Mouse (Mus musculus): ENCODE measurements around the gene Lrrc25. TPM values are rescaled to one million over a fixed set of nuclear protein-coding genes. Genes with fewer than 3 reads are reported as not detected.

Gene Lrrc25
- 0.61 and 1.1 TPM in 2 replicates for polyA plus RNA-seq (2015; fragmentation: Nextera tagmentation; extraction: Ambion mirVana)

GRCm38 (mm10) chr8:70615894-70616293 lies at the start of gene Lrrc25:
Gene Lrrc25, plus strand, starts transcription at chr8:70616155.
- 83% methylated on average over 3 of the region's 3 CpGs for WGBS
- H3K4me3 ChIP-seq (replicated peaks; ENCODE audit: low read length): no peak within 1 kb of the TSS
- no peak for ATAC-seq
- H3K9me3 ChIP-seq (ENCODE audit: control insufficient read depth, low read length): no peaks in the 10 kb centered on the region
- H3K27ac ChIP-seq (ENCODE audit: low read length): no peak within 1 kb of the TSS
- no peak within 1 kb of the TSS for H3K4me2 ChIP-seq (ENCODE audit: low read length)
- H3K4me1 ChIP-seq (replicated peaks; ENCODE audit: control insufficient read depth, insufficient read depth, low read length): peaks cover 9% of the 10 kb centered on the region
- H3K36me3 ChIP-seq (ENCODE audit: control insufficient read depth, insufficient read depth): no peaks in the 10 kb centered on the region
- H3K27me3 ChIP-seq (replicated peaks; ENCODE audit: control insufficient read depth, insufficient read depth, low read length): no peaks in the 10 kb centered on the region
- no peak within 1 kb of the TSS for H3K9ac ChIP-seq (replicated peaks; ENCODE audit: low read depth, low read length)

GRCm38 (mm10) chr8:70570360-70570759 lies 45.6 kb upstream of the Lrrc25 start:
- Histone ChIP-seq H3K36me3 (ENCODE audit: control insufficient read depth, insufficient read depth) (peaks cover 2% of the 10 kb centered on the region; the same call in 1 of the 2 replicates), H3K9ac (replicated peaks; ENCODE audit: low read depth, low read length) (no peak overlapping the region), H3K4me2 (ENCODE audit: low read length) (no peak overlapping the region), H3K4me1 (replicated peaks; ENCODE audit: control insufficient read depth, insufficient read depth, low read length) (peaks cover 5% of the 10 kb centered on the region), H3K4me3 (replicated peaks; ENCODE audit: low read length) (no peak overlapping the region), H3K9me3 (ENCODE audit: control insufficient read depth, low read length) (no peaks in the 10 kb centered on the region), H3K27me3 (replicated peaks; ENCODE audit: control insufficient read depth, insufficient read depth, low read length) (no peaks in the 10 kb centered on the region), H3K27ac (ENCODE audit: low read length) (no peak overlapping the region)
- no peak for ATAC-seq

GRCm38 (mm10) chr8:70570990-70571389 lies 45.0 kb upstream of the Lrrc25 start:
- H3K4me1 ChIP-seq (replicated peaks; ENCODE audit: control insufficient read depth, insufficient read depth, low read length): no peaks in the 10 kb centered on the region; the same call in 1 of the 2 replicates
- no peaks in the 10 kb centered on the region for H3K9me3 ChIP-seq (ENCODE audit: control insufficient read depth, low read length)
- 74% methylated on average over 6 of the region's 6 CpGs for WGBS
- H3K4me2 ChIP-seq (ENCODE audit: low read length): no peak overlapping the region
- H3K36me3 ChIP-seq (ENCODE audit: control insufficient read depth, insufficient read depth): peaks cover 2% of the 10 kb centered on the region; the same call in 1 of the 2 replicates
- no peak overlapping the region for H3K4me3 ChIP-seq (replicated peaks; ENCODE audit: low read length)
- ATAC-seq: no peak
- no peak overlapping the region for H3K27ac ChIP-seq (ENCODE audit: low read length)
- H3K27me3 ChIP-seq (replicated peaks; ENCODE audit: control insufficient read depth, insufficient read depth, low read length): no peaks in the 10 kb centered on the region
- H3K9ac ChIP-seq (replicated peaks; ENCODE audit: low read depth, low read length): no peak overlapping the region

GRCm38 (mm10) chr8:70574302-70574701 lies 41.7 kb upstream of the Lrrc25 start:
- H3K9me3 ChIP-seq (ENCODE audit: control insufficient read depth, low read length): no peaks in the 10 kb centered on the region
- no peak for ATAC-seq
- no peak overlapping the region for H3K9ac ChIP-seq (replicated peaks; ENCODE audit: low read depth, low read length)
- H3K4me2 ChIP-seq (ENCODE audit: low read length): no peak overlapping the region
- H3K4me1 ChIP-seq (replicated peaks; ENCODE audit: control insufficient read depth, insufficient read depth, low read length): no peaks in the 10 kb centered on the region
- no peak overlapping the region for H3K27ac ChIP-seq (ENCODE audit: low read length)
- peaks cover 2% of the 10 kb centered on the region; the same call in 1 of the 2 replicates for H3K36me3 ChIP-seq (ENCODE audit: control insufficient read depth, insufficient read depth)
- H3K4me3 ChIP-seq (replicated peaks; ENCODE audit: low read length): no peak overlapping the region
- no peaks in the 10 kb centered on the region for H3K27me3 ChIP-seq (replicated peaks; ENCODE audit: control insufficient read depth, insufficient read depth, low read length)

GRCm38 (mm10) chr8:70574915-70575314 lies 41.0 kb upstream of the Lrrc25 start:
- no peaks in the 10 kb centered on the region for H3K27me3 ChIP-seq (replicated peaks; ENCODE audit: control insufficient read depth, insufficient read depth, low read length)
- H3K4me3 ChIP-seq (replicated peaks; ENCODE audit: low read length): no peak overlapping the region
- H3K9ac ChIP-seq (replicated peaks; ENCODE audit: low read depth, low read length): no peak overlapping the region
- 74% methylated on average over 4 of the region's 4 CpGs for WGBS
- H3K36me3 ChIP-seq (ENCODE audit: control insufficient read depth, insufficient read depth): peaks cover 2% of the 10 kb centered on the region
- no peak overlapping the region for H3K4me2 ChIP-seq (ENCODE audit: low read length)
- H3K4me1 ChIP-seq (replicated peaks; ENCODE audit: control insufficient read depth, insufficient read depth, low read length): no peaks in the 10 kb centered on the region
- ATAC-seq: no peak
- no peaks in the 10 kb centered on the region for H3K9me3 ChIP-seq (ENCODE audit: control insufficient read depth, low read length)
- H3K27ac ChIP-seq (ENCODE audit: low read length): no peak overlapping the region

GRCm38 (mm10) chr8:70577207-70577606 lies 38.7 kb upstream of the Lrrc25 start:
- 93% methylated on average over 3 of the region's 3 CpGs for WGBS
- Histone ChIP-seq H3K4me3 (replicated peaks; ENCODE audit: low read length) (no peak overlapping the region), H3K9ac (replicated peaks; ENCODE audit: low read depth, low read length) (no peak overlapping the region), H3K27ac (ENCODE audit: low read length) (no peak overlapping the region), H3K36me3 (ENCODE audit: control insufficient read depth, insufficient read depth) (peaks cover 7% of the 10 kb centered on the region), H3K9me3 (ENCODE audit: control insufficient read depth, low read length) (no peaks in the 10 kb centered on the region), H3K4me1 (replicated peaks; ENCODE audit: control insufficient read depth, insufficient read depth, low read length) (no peaks in the 10 kb centered on the region), H3K27me3 (replicated peaks; ENCODE audit: control insufficient read depth, insufficient read depth, low read length) (no peaks in the 10 kb centered on the region), H3K4me2 (ENCODE audit: low read length) (no peak overlapping the region)
- ATAC-seq: no peak

- Histone ChIP-seq H3K27me3 (replicated peaks; ENCODE audit: control insufficient read depth, insufficient read depth, low read length) (no peaks in the 10 kb centered on the region), H3K4me3 (replicated peaks; ENCODE audit: low read length) (no peak overlapping the region), H3K9me3 (ENCODE audit: control insufficient read depth, low read length) (no peaks in the 10 kb centered on the region), H3K4me2 (ENCODE audit: low read length) (no peak overlapping the region), H3K36me3 (ENCODE audit: control insufficient read depth, insufficient read depth) (peaks cover 19% of the 10 kb centered on the region), H3K27ac (ENCODE audit: low read length) (no peak overlapping the region), H3K9ac (replicated peaks; ENCODE audit: low read depth, low read length) (no peak overlapping the region), H3K4me1 (replicated peaks; ENCODE audit: control insufficient read depth, insufficient read depth, low read length) (no peaks in the 10 kb centered on the region)
- peak; percentile 42; the same call in 1 of the 2 replicates for ATAC-seq
- WGBS: 83% methylated on average over 18 of the region's 18 CpGs
Observed at GRCm38 (mm10) chr8:70583476-70584387, 32.2 kb upstream of the Lrrc25 start.

- H3K27ac ChIP-seq (ENCODE audit: low read length): no peak overlapping the region
- ATAC-seq: 0 out of 2 replicates have a peak, but pooled peaks have one; percentile 11
Observed at GRCm38 (mm10) chr8:70584606-70585257, 31.2 kb upstream of the Lrrc25 start.

GRCm38 (mm10) chr8:70585258-70585652 lies 30.7 kb upstream of the Lrrc25 start:
- ATAC-seq: peak; percentile 52; the same call in 1 of the 2 replicates
- 41% methylated on average over 7 of the region's 7 CpGs for WGBS
- H3K36me3 ChIP-seq (ENCODE audit: control insufficient read depth, insufficient read depth): peaks cover 20% of the 10 kb centered on the region
- no peaks in the 10 kb centered on the region for H3K9me3 ChIP-seq (ENCODE audit: control insufficient read depth, low read length)
- no peaks in the 10 kb centered on the region for H3K27me3 ChIP-seq (replicated peaks; ENCODE audit: control insufficient read depth, insufficient read depth, low read length)
- no peak overlapping the region for H3K4me2 ChIP-seq (ENCODE audit: low read length)
- H3K27ac ChIP-seq (ENCODE audit: low read length): no peak overlapping the region
- H3K4me3 ChIP-seq (replicated peaks; ENCODE audit: low read length): no peak overlapping the region
- no peaks in the 10 kb centered on the region for H3K4me1 ChIP-seq (replicated peaks; ENCODE audit: control insufficient read depth, insufficient read depth, low read length)
- H3K9ac ChIP-seq (replicated peaks; ENCODE audit: low read depth, low read length): no peak overlapping the region

More at GRCm38 (mm10) chr8:70584606-70585257, 31.2 kb upstream of the Lrrc25 start:
- no peak overlapping the region for H3K4me2 ChIP-seq (ENCODE audit: low read length)
- H3K27me3 ChIP-seq (replicated peaks; ENCODE audit: control insufficient read depth, insufficient read depth, low read length): no peaks in the 10 kb centered on the region
- 89% methylated on average over 9 of the region's 9 CpGs for WGBS
- H3K36me3 ChIP-seq (ENCODE audit: control insufficient read depth, insufficient read depth): peaks cover 20% of the 10 kb centered on the region
- H3K4me1 ChIP-seq (replicated peaks; ENCODE audit: control insufficient read depth, insufficient read depth, low read length): no peaks in the 10 kb centered on the region
- no peak overlapping the region for H3K4me3 ChIP-seq (replicated peaks; ENCODE audit: low read length)
- no peaks in the 10 kb centered on the region for H3K9me3 ChIP-seq (ENCODE audit: control insufficient read depth, low read length)
- no peak overlapping the region for H3K9ac ChIP-seq (replicated peaks; ENCODE audit: low read depth, low read length)

Measured in forebrain, embryonic 16.5 days (tissue).